Mouse (Mus musculus): ENCODE measurements around the gene Grip1.

Gene Grip1

DNA sequence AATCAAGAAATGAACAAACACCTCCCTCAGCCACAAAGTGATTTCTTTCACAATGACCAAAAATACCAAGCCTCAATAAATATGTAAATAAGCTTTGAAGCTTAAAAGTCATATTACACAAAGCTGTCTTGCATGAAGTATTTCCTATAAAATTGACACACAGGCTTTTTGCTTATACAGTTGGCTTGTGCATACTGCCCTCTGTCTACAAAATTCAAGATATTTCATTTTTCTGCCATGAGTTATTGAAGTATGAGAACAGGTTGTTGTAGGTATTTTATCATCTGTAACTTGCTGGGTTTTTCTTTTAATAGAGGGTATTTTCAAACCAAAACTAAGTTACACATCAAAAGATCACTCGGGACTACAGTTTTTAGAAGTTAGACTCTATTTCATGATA is 326.0 kb downstream of the Grip1 start:
- DNase-seq: no peak

DNA sequence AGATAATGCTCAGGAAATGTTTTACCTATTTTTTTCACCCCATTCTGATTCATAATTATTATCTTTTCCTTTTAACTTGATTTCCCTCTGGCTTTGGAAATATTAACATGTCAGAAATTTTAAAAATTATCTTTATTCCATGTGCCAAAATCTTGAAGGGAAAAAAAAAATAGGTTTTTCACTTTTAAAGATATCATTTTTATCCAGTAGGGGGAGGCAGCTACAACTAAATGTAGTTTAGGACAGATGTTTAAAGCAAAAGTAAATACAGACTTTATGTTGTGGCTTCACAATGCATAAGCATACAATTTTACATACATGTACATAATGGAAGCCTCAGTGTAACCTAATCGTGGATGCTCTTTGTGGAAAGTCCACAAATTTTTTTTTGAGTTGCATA is 336.9 kb downstream of the Grip1 start:
- no peak for DNase-seq

DNA sequence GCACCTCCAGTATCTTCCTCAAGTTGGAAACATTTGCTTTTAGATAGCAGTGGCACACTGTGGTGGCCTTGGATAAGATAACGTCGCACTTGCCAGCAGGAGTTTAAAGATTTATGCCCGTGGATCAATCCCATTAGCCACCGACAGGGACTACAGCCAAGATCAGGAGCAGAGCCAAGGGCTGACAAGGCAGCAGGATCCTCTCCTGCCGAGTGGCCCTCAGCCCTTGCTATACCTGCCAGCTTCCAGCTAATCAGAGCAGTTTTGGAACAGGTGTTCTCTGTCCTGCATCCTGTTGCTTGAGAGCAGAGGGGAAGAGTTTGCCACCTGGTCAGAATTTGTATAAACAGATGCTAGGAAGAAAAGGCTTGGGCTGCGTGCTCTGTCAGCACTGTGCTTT is 348.8 kb downstream of the Grip1 start:
- DNase-seq: peak; percentile 53

GRCm38 (mm10) chr10:119803633-119804422 is 350.2 kb downstream of the Grip1 start:
- peak; percentile 63 for DNase-seq

DNA sequence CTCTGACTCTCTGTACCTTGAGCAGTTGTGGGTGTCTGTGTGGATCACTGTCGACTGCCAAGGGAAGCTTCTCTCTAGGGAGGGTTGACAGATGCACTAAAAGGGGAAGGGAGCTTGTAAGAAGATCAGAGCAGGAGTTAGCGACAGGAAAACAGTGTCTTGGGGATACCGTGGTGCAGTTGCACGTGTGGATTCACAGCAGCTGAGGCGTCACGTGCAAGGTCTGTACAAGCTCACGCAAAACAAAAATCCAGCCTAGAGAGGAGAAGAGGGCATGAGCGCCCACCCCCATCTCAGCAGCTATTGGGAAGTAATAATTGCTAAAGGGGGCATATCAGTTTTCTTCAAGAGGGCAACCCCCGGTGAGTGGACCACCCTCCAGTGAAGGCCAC is 350.8 kb downstream of the Grip1 start:
- no peak for DNase-seq

GRCm38 (mm10) chr10:119805082-119805481 is 351.5 kb downstream of the Grip1 start:
- DNase-seq: no peak

DNA sequence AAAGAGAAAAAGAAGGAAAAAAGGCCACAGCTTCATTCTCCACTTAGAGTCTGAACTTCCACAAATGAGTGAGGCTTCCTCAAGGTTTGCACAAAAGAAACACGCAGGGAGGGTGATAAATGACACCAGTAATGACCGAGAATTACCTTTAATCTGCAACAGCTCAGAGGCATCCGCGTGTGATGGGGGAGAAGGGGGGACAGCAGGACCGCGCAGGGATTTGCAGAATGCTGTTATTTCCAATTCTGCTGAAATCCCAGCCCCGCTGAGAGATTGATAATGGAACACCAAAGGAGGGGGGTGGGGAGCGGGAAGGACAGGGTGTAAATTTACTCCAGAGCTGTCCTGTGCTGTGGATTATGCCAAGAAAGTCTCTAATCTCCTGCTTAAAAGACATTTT is 352.5 kb downstream of the Grip1 start:
- DNase-seq: no peak

GRCm38 (mm10) chr10:119808384-119808783 is 354.8 kb downstream of the Grip1 start:
- no peak for DNase-seq

GRCm38 (mm10) chr10:119814087-119814486 is 360.5 kb downstream of the Grip1 start:
- no peak for DNase-seq

GRCm38 (mm10) chr10:119816001-119816400 is 362.4 kb downstream of the Grip1 start:
- no peak for DNase-seq

- DNase-seq: no peak
Measured at GRCm38 (mm10) chr10:119818381-119818780, 364.8 kb downstream of the Grip1 start.

GRCm38 (mm10) chr10:119819102-119819681 is 365.6 kb downstream of the Grip1 start:
- no peak for DNase-seq

DNA sequence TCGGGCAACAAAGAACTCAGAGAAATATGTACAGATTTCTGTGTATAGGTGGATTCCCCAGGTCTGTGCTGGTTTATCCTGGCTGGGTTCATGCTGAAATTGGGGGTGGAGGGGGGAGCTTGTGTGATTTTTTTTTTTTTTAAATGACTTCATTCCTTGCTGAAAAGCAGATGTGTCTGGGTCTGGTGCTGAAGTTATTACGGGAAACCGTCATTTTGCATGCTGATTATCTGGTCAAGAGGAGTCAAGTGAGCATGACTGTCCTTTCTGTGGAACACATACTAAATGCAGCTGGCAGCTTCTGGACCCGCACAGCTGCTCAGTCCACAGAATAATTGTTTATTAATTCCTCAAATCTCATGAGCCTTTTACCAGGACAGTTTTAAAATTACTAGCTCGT is 366.1 kb downstream of the Grip1 start:
- DNase-seq: no peak

GRCm38 (mm10) chr10:119820428-119820827 is 366.8 kb downstream of the Grip1 start:
- DNase-seq: no peak

DNA sequence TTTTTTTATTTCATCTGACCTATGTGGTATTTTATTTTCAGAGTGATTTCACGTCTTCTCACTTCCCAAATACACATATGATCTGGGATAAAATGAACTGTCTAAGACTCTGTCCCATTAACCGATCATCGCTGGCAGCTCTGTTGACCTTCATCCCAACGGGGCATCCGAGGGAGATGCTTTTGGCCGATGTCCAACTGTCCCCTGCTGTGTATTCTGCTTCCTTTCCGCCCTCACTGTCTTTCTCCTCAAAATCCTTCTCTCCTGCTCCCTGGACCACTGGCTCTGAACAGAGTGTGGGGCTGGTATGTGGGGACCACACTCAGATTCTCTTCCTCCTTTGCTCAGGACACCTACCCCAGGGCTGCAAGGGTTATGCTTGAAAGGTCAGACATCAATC is 370.1 kb downstream of the Grip1 start:
- DNase-seq: no peak

DNA sequence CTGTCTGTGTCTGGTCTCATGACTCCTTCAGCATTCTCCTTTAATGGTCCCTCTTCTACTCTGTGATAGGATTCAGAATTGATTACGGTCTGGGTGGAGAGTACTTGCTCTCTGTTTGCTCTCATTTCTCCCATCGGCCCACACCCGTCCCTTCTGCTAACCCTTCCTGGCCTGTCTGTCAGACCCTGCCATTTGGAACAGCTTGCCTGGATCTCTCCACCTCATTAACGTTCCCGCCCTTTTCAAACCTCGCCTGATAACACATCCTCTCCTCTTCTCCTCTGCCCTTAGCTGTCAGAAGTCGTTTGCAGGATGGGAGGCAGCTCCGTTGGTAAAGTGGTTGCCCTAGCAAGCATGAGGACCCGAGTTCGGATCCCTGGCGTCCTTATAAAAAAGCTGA is 370.9 kb downstream of the Grip1 start:
- no peak for DNase-seq

DNA sequence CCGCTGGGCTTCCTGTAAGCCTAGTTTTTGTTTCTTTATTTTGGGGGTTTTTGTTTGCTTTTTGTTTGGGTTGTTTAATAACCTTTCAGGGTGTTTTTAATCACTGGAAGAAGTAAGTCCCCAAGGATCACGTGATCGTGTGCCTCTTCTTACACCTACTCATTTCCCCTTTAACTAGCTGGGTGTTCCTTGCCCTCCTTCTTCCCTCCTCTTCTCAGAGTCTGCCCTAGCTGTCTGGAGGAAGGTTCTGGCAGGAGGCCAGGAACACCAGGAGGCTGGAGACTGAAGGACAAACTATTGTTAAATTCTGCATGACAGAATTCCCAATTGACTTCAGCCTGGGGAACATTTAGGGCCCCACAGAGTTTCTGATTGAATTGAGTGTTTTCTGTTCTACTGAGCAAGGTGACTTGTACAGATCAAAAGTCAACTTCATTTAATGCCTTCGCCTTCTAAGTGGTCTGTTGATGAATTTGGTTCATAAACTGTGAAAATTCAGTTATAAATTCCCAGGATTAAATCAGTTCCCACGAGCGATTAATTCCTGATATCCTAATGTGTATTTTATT is 376.8 kb downstream of the Grip1 start:
- peak; percentile 11 for DNase-seq

GRCm38 (mm10) chr10:119831086-119831485 is 377.5 kb downstream of the Grip1 start:
- DNase-seq: no peak

DNA sequence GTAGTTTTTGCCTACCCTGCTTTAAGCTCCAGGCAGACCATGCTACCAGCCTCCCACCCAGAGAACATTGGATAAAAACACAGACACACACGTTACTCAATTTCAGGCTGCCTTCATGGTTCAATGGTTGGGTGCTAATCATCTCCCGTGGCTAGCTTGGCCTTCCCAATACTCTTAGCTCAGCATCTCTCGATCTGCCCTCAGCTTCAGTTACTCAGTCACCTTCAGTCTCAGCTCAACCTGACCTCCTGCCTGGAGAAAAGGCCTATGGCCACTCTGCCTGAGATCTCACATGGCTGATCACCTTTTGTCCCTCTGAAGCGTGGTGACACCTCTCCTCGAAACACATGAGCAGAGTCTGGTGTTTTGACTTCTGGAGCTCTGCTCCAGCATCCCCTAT is 379.7 kb downstream of the Grip1 start:
- DNase-seq: no peak

GRCm38 (mm10) chr10:119834122-119834521 is 380.5 kb downstream of the Grip1 start:
- no peak for DNase-seq

GRCm38 (mm10) chr10:119839645-119840044 is 386.0 kb downstream of the Grip1 start:
- DNase-seq: no peak

GRCm38 (mm10) chr10:119842004-119842403 is 388.4 kb downstream of the Grip1 start:
- no peak for DNase-seq

DNA sequence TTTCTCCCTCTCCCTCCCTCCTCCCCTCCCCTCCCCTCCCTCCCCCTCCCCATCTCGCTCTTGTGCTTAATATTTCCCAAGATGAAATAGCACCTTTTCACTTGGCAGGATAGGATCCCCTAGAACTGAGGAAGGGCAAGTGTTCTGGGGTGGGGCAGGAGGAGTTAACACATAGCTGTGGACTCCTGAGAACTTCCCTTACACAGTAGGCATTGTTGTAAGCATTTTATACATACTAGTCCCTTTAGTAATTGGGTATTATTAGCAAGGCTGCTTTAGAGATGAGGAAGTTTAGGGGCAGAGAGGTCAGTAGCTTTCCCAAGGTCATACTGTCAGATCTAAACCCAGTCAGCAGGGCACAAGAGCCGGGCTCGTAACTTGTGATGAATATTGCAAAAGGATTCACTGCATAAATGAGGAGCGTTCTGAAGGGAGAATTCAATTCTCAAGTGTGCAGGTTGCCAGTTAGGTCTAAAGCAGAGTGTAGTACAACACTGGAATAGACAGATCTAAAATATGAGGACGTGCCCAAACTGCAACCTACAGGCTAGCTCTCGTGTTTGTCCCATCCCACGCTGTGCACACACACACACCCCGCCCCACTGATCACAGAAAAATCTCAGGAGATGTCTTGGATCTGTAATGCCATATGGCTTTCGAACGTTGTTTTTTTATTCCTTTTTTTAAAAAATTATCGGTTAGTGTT is 392.2 kb downstream of the Grip1 start:
- DNase-seq: no peak

- DNase-seq: no peak
Measured at GRCm38 (mm10) chr10:119851594-119851993, 398.0 kb downstream of the Grip1 start.

Measured in cerebellum, adult 9-10 months (tissue).